Mouse (Mus musculus): ENCODE results near the gene Pakap.

DNA sequence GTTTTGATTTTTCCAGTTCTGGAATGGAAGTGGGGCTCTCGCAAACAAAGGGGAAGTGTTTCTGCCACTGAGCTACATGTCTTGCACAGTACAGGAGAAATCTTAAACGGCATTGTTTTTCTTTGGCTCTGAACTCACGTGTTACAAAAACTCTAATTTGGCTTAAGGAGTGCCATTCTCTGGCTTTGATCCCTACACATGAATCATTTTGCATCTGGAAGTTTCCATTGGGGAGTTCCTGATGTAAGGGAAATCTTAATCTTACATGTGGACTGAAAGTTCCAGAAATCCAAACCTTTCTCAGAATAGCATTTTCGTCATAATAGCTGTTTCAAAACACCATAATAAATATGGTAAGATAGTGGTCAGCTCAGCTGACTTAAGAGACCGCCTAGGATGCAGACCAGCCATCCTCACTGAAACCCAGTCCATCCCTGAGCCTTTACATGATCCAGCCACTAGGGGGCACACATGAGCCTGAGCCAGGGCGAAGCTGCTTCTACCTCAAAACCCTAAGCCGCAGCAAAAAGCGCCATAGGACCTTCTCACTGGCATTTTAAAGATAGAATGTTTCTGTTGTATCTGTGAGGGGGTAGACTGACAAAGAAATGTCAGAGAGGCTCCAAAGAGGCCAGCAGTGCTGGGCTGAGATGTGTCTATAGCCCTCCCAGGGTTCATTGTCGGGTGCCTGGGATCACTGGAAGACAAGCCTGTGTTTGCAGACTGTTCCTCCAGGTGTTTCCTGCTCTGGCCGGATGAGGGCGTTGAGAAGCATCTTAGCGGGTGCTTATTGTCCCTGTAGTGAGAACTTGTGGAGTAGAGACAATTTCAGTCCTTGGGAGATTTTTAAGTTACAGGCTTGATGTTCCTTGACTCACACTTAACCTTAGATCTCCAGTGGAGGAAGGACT is 105.3 kb downstream of the Pakap start:
- TF ChIP-seq CTCF (IDR thresholded peaks at IDR 0.05; ENCODE audit: insufficient read depth, low read depth, low read length), result peak; percentile 83
- TF ChIP-seq POLR2A (IDR thresholded peaks at IDR 0.05; ENCODE audit: insufficient read depth, low read depth, low read length), result no peak
